Mouse (Mus musculus) bone marrow macrophage, adult 2 months (primary cell): Measurements from ENCODE around the gene Magi2. TPM values are rescaled to one million over a fixed set of nuclear protein-coding genes. Genes with fewer than 3 reads are reported as not detected.

Source experiments
- H3K27ac ChIP-seq: 2 replicates; pipeline ENCODE4 v1.5.1; 2012; ENCODE audit warnings: low read depth, low read length; ENCODE audit not compliant: insufficient read depth
- H3K4me1 ChIP-seq: 2 replicates; pipeline ENCODE4 v1.6.1; 2012; ENCODE audit warnings: low read length; ENCODE audit not compliant: control insufficient read depth, insufficient read depth
- H3K4me3 ChIP-seq: 2 replicates; pipeline ENCODE4 v1.5.1; 2012; ENCODE audit warnings: mild to moderate bottlenecking, low read length, moderate library complexity; ENCODE audit not compliant: insufficient read depth
- CTCF ChIP-seq: IDR thresholded peaks from 2 replicates; pipeline ENCODE4 v1.5.1; 2012; ENCODE audit warnings: low read depth, mild to moderate bottlenecking, low read length, moderate library complexity
- POLR2A ChIP-seq: IDR thresholded peaks from 2 replicates; pipeline ENCODE4 v1.6.1; 2012; ENCODE audit warnings: mild to moderate bottlenecking, low read depth, low read length, borderline replicate concordance
- polyA plus RNA-seq: library from polyadenylated mRNA; stranded (reverse); fragments of >200 nt; gene quantifications from 2 replicates; pipeline ENCODE4 v1.2.4, GENCODE M21; 2012; ENCODE audit not compliant: missing spikeins, insufficient read depth, insufficient read length

Magi2 gene
- polyA plus RNA-seq, 1 experiment = 0.46 TPM

DNA sequence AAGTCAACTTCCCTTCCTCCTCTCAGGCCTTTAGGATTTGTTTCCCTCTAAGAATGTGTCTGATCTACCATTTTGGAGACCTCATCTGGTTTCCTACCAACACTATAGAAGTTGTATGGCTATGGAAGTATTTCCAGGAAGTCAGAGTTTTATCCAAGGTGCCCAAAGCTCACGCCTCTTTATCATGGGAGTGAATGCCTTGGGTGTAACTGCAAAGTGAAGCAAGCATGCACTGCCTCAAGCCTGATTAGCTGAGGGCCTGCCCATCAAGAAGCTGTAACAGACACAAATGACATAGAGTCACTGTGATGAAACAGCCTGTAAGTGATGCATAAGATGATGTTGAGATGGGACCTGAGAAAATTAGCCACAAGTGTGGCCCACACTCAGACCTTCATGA, 1416.9 kb downstream of the Magi2 start:
- no peak for TF ChIP-seq POLR2A
- no peak for TF ChIP-seq CTCF
- no peak overlapping the region for H3K4me3 ChIP-seq

DNA sequence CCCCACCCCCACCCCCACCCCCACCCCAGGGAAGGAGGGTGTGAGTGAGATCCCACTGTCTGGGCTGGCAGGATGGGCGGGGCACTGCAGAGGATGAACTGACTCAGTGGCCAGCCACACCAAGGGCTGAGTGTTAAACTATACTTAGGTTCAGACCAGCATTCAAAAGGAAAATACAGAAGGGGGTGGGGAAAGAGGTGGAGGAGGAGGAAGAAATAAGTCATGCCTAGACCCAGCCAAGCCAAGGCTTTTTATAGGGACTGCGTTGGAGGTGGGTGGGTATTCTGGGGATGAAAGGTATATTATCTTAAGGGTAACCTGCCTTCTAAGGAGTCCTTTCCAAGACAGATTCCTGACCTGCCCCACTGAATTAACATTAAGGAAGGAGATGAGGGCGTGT, 1420.1 kb downstream of the Magi2 start:
- TF ChIP-seq POLR2A (no peak), CTCF (no peak)
- Histone ChIP-seq H3K4me3 (no peak overlapping the region), H3K4me1 (peaks cover 10% of the 10 kb centered on the region), H3K27ac (no peak overlapping the region)

More for the DNA sequence above, 1416.9 kb downstream of the Magi2 start:
- no peak overlapping the region for H3K27ac ChIP-seq
- H3K4me1 ChIP-seq = peaks cover 7% of the 10 kb centered on the region

GRCm38 (mm10) chr5:20653425-20654185, 1426.8 kb downstream of the Magi2 start:
- 0 out of 2 replicates have a peak, but pooled peaks cover 2% of the 10 kb centered on the region for H3K4me1 ChIP-seq
- no peak overlapping the region for H3K4me3 ChIP-seq
- TF ChIP-seq CTCF (no peak), POLR2A (no peak)
- no peak overlapping the region for H3K27ac ChIP-seq

GRCm38 (mm10) chr5:20654766-20655472, 1428.1 kb downstream of the Magi2 start:
- Histone ChIP-seq H3K27ac (no peak overlapping the region), H3K4me1 (0 out of 2 replicates have a peak, but pooled peaks cover 2% of the 10 kb centered on the region), H3K4me3 (no peak overlapping the region)
- TF ChIP-seq CTCF (no peak), POLR2A (no peak)

DNA sequence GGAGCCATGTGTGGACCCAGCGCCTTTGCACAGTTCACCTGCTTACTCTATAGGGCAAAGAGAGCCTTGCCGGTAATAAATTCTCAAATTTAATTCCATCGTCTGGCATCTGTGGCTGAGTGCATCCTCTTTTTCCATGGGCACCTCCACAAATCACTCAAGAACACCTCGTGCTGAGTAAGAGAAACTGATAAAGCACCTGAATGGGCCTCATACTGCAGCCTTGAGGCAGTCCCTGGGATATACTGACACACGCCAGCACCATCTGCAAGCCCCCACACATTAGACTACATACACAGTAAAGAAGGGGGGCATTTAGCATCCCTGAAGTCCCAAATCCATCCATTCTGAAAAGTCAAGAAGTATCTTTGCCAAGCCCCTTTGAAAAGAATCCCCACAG, 1430.2 kb downstream of the Magi2 start:
- H3K27ac ChIP-seq = no peak overlapping the region
- no peaks in the 10 kb centered on the region for H3K4me1 ChIP-seq
- TF ChIP-seq POLR2A = no peak
- no peak for TF ChIP-seq CTCF
- no peak overlapping the region for H3K4me3 ChIP-seq

GRCm38 (mm10) chr5:20667601-20668000, 1440.8 kb downstream of the Magi2 start:
- Histone ChIP-seq H3K4me3 (no peak overlapping the region), H3K4me1 (peaks cover 15% of the 10 kb centered on the region), H3K27ac (no peak overlapping the region)
- TF ChIP-seq POLR2A (no peak), CTCF (no peak)

DNA sequence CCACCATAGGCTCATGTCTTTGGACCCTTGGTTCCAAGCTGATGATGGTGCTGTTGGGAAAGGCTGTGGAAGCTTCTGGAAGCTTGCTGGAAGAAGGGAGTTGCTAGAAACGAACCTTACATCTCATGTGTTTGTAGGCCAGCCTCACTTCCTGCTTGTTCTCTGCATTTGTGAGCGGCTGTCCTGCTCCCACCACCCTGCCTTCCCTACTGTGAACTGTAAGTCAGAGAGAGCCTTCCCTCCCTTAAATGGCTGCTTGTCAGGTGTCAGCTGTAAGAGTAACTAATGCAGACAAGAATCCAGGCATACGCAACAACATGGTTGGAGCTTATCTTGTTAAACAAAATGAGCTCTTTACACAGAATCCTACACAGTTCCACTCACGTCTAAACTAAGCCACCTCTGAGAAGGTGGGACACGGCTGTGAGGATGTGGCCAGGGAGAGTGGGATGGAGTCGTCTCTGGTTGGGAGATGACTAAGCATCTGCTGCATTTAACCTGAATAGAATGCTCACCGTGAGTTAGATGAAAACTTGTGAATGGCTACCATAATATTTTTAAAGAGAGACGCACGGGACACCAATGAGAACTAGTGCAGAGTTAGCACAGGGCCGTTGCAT, 1442.0 kb downstream of the Magi2 start:
- H3K4me3 ChIP-seq = no peak overlapping the region
- H3K4me1 ChIP-seq = peaks cover 19% of the 10 kb centered on the region
- TF ChIP-seq POLR2A = no peak
- no peak for TF ChIP-seq CTCF
- no peak overlapping the region for H3K27ac ChIP-seq

GRCm38 (mm10) chr5:20669456-20669855, 1442.6 kb downstream of the Magi2 start:
- no peak for TF ChIP-seq CTCF
- no peak for TF ChIP-seq POLR2A
- Histone ChIP-seq H3K4me1 (peaks cover 21% of the 10 kb centered on the region), H3K27ac (no peak overlapping the region), H3K4me3 (no peak overlapping the region)

GRCm38 (mm10) chr5:20671826-20672225, 1445.0 kb downstream of the Magi2 start:
- H3K27ac ChIP-seq = peak overlapping the region; percentile 78
- peaks cover 26% of the 10 kb centered on the region for H3K4me1 ChIP-seq
- TF ChIP-seq CTCF (no peak), POLR2A (no peak)
- no peak overlapping the region for H3K4me3 ChIP-seq

DNA sequence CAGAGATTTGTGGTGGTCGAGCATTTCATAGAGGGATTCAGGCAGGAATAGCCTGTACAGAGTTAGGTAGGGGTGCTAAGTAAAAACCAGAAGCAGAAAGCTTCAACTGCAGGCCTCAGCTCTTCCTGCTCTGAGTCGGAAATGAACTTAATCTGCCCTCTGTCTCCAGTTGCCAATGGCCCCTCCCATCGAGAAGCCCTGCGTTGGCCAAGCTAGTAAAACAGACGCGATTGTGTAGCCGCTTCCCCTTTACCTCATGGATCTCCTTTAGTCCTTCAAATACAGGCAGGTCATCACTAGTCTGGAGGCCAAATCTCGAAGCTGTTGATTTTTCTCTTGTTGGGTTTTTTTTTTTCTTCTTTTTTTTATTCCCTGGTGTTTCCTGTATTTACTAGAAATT, 1447.7 kb downstream of the Magi2 start:
- TF ChIP-seq CTCF = no peak
- TF ChIP-seq POLR2A = no peak
- peak overlapping the region; percentile 56 for H3K27ac ChIP-seq
- no peak overlapping the region for H3K4me3 ChIP-seq
- H3K4me1 ChIP-seq = peaks cover 26% of the 10 kb centered on the region

- TF ChIP-seq CTCF (no peak), POLR2A (no peak)
- Histone ChIP-seq H3K27ac (no peak overlapping the region), H3K4me1 (peaks cover 29% of the 10 kb centered on the region), H3K4me3 (no peak overlapping the region)
Observed at GRCm38 (mm10) chr5:20675163-20675665, 1448.4 kb downstream of the Magi2 start.
